Mouse (Mus musculus) CH12.LX (cell line): Measurements from ENCODE around the gene Vim. TPM values are rescaled to one million over a fixed set of nuclear protein-coding genes. Genes with fewer than 3 reads are reported as not detected.

Experiments
- DNase-seq: peaks from one replicate; pipeline ENCODE4 v3.0.0-alpha.2; 2013; ENCODE audit errors: extremely low read depth
- H3K27ac ChIP-seq: 2 replicates; pipeline ENCODE4 v1.5.1; 2012; ENCODE audit warnings: low read depth, mild to moderate bottlenecking, control low read depth, moderate library complexity; ENCODE audit not compliant: insufficient read depth
- H3K27me3 ChIP-seq: replicated peaks from 2 replicates; pipeline ENCODE3; 2012; ENCODE audit warnings: inconsistent platforms
- H3K36me3 ChIP-seq, 2 experiments: replicated peaks in 1 of 2; 2 replicates each; pipeline versions ENCODE3 to v1.6.1; 2012; ENCODE audit warnings: inconsistent platforms in 1 of 2, low read length in 1 of 2, mild to moderate bottlenecking in 1 of 2, mixed read lengths in 1 of 2, moderate library complexity in 1 of 2; ENCODE audit not compliant: control insufficient read depth in 1 of 2, insufficient read depth in 1 of 2
- H3K4me1 ChIP-seq, 2 experiments: 2 replicates each; pipeline ENCODE4 v1.6.1; 2012; ENCODE audit warnings: inconsistent platforms in 1 of 2, moderate library complexity in 1 of 2; ENCODE audit not compliant: insufficient read depth in 2 of 2, control insufficient read depth in 1 of 2
- H3K4me2 ChIP-seq: 2 replicates; pipeline ENCODE4 v1.6.1; 2012; ENCODE audit warnings: low read depth, mild to moderate bottlenecking, control low read depth; ENCODE audit not compliant: poor library complexity, insufficient read depth, severe bottlenecking
- H3K4me3 ChIP-seq, 3 experiments: fragments of 150-350 bp in 1 of 3; sonication (generic) in 1 of 3; replicated peaks in 1 of 3; 2 replicates each; pipeline versions ENCODE3 to v1.5.1; 2011 to 2012; ENCODE audit warnings: low read depth in 2 of 3, low read length in 2 of 3, mild to moderate bottlenecking in 2 of 3, moderate library complexity in 2 of 3, control low read depth in 1 of 3, improper control_type of control experiment in 1 of 3, inconsistent platforms in 1 of 3, mixed read lengths in 1 of 3; ENCODE audit not compliant: poor library complexity in 1 of 3
- H3K79me2 ChIP-seq: replicated peaks from 2 replicates; pipeline ENCODE4 v1.6.1; 2012; ENCODE audit warnings: mild to moderate bottlenecking, moderate library complexity; ENCODE audit not compliant: control insufficient read depth, poor library complexity, insufficient read depth, severe bottlenecking; ENCODE audit errors: extremely low read depth
- H3K9ac ChIP-seq: 2 replicates; pipeline ENCODE4 v1.6.1; 2012; ENCODE audit warnings: low read depth, mild to moderate bottlenecking, control low read depth, moderate library complexity; ENCODE audit not compliant: insufficient read depth
- H3K9me3 ChIP-seq: replicated peaks from 2 replicates; pipeline ENCODE3; 2012; ENCODE audit warnings: low read length, inconsistent platforms, mixed read lengths
- CHD1 ChIP-seq: IDR thresholded peaks from 2 replicates; pipeline ENCODE4 v1.6.1; 2012; ENCODE audit warnings: low read depth, low read length, improper control_type of control experiment, inconsistent platforms
- E2F4 ChIP-seq: IDR thresholded peaks from 2 replicates; pipeline ENCODE4 v1.6.1; 2011; ENCODE audit warnings: low read depth, low read length, improper control_type of control experiment; ENCODE audit not compliant: insufficient replicate concordance
- ELF1 ChIP-seq: IDR thresholded peaks from 2 replicates; pipeline ENCODE4 v1.6.1; 2014; ENCODE audit warnings: low read depth, mild to moderate bottlenecking, inconsistent platforms, low read length, improper control_type of control experiment
- GABPA ChIP-seq: IDR thresholded peaks from 2 replicates; pipeline ENCODE4 v1.6.1; 2012; ENCODE audit warnings: low read depth, low read length, improper control_type of control experiment, inconsistent platforms; ENCODE audit not compliant: insufficient replicate concordance
- HCFC1 ChIP-seq: IDR thresholded peaks from 2 replicates; pipeline ENCODE4 v1.6.1; 2012; ENCODE audit warnings: low read depth, mild to moderate bottlenecking, inconsistent platforms, low read length, improper control_type of control experiment
- JUN ChIP-seq: IDR thresholded peaks from 2 replicates; pipeline ENCODE4 v1.6.1; 2011; ENCODE audit warnings: low read depth, mild to moderate bottlenecking, low read length, improper control_type of control experiment, moderate library complexity; ENCODE audit not compliant: insufficient read depth
- JUND ChIP-seq: conservative IDR thresholded peaks from 2 replicates; pipeline ENCODE4 v1.6.1; 2011; ENCODE audit warnings: low read depth, low read length, improper control_type of control experiment
- MAFK ChIP-seq: IDR thresholded peaks from 2 replicates; pipeline ENCODE4 v1.6.1; 2011; ENCODE audit warnings: low read length, improper control_type of control experiment; ENCODE audit not compliant: insufficient replicate concordance
- NELFE ChIP-seq: IDR thresholded peaks from 2 replicates; pipeline ENCODE4 v1.6.1; 2011; ENCODE audit warnings: low read depth, low read length, improper control_type of control experiment
- NRF1 ChIP-seq: IDR thresholded peaks from 2 replicates; pipeline ENCODE4 v1.6.1; 2014; ENCODE audit warnings: low read depth, mild to moderate bottlenecking, inconsistent platforms, low read length, improper control_type of control experiment, moderate library complexity
- PAX5 ChIP-seq: IDR thresholded peaks from 2 replicates; pipeline ENCODE4 v1.6.1; 2012; ENCODE audit warnings: low read length, inconsistent platforms, mixed read lengths
- POLR2A ChIP-seq: IDR thresholded peaks from 2 replicates; pipeline ENCODE4 v1.6.1; 2011; ENCODE audit warnings: low read depth, mild to moderate bottlenecking, improper control_type of control experiment, low read length
- POLR2AphosphoS2 ChIP-seq: IDR thresholded peaks from 2 replicates; pipeline ENCODE4 v1.6.1; 2011; ENCODE audit warnings: low read depth, low read length, improper control_type of control experiment
- TBP ChIP-seq: conservative IDR thresholded peaks from 2 replicates; pipeline ENCODE4 v1.6.1; 2011; ENCODE audit warnings: low read depth, low read length, improper control_type of control experiment
- TCF12 ChIP-seq: IDR thresholded peaks from 2 replicates; pipeline ENCODE4 v1.6.1; 2014; ENCODE audit warnings: low read depth, mild to moderate bottlenecking, inconsistent platforms, low read length, improper control_type of control experiment
- UBTF ChIP-seq: IDR thresholded peaks from 2 replicates; pipeline ENCODE4 v1.6.1; 2012; ENCODE audit warnings: low read depth, mild to moderate bottlenecking, inconsistent platforms, low read length, improper control_type of control experiment, moderate library complexity
- ZC3H11A ChIP-seq: IDR thresholded peaks from 2 replicates; pipeline ENCODE4 v1.6.1; 2012; ENCODE audit warnings: low read depth, mild to moderate bottlenecking, inconsistent platforms, low read length, improper control_type of control experiment
- ZKSCAN1 ChIP-seq: IDR thresholded peaks from 2 replicates; pipeline ENCODE4 v1.6.1; 2012; ENCODE audit warnings: low read depth, inconsistent platforms, low read length, improper control_type of control experiment, borderline replicate concordance
- dilution Hi-C: fragments of 300-500 bp; cut with MboI; formaldehyde crosslinking; loops from 2 replicates; pipeline ENCODE4 v1.14.3; 2020; ENCODE audit warnings: low sequenced_read_pairs; ENCODE audit not compliant: extremely low pct_unique_long_range_greater_than_20kb, extremely low pct_ligation_motif_present
- in situ Hi-C: fragments of 300-500 bp; cut with MboI; formaldehyde crosslinking; loops from 3 replicates; pipeline ENCODE4 v1.14.3; 2019; ENCODE audit warnings: low sequenced_read_pairs, low pct_ligation_motif_present, low pct_unique_long_range_greater_than_20kb, mixed read lengths
- polyA plus RNA-seq: library from polyadenylated mRNA; unstranded; fragments of >175 nt; gene quantifications from 2 replicates; pipeline ENCODE4 v1.2.1, GENCODE M21; 2012; ENCODE audit warnings: low read depth; ENCODE audit not compliant: insufficient read length
- total RNA-seq, 2 experiments: library from RNA; depleted of rRNA; stranded (reverse); fragments of 300-350 nt in 1 of 2; fragments of >200 nt in 1 of 2; gene quantifications; 2 replicates each; pipeline ENCODE4 v1.2.3; 2012 to 2014

Gene Vim
- total and polyA plus RNA-seq, 3 experiments = 153 to 164 (median 157) TPM

DNA sequence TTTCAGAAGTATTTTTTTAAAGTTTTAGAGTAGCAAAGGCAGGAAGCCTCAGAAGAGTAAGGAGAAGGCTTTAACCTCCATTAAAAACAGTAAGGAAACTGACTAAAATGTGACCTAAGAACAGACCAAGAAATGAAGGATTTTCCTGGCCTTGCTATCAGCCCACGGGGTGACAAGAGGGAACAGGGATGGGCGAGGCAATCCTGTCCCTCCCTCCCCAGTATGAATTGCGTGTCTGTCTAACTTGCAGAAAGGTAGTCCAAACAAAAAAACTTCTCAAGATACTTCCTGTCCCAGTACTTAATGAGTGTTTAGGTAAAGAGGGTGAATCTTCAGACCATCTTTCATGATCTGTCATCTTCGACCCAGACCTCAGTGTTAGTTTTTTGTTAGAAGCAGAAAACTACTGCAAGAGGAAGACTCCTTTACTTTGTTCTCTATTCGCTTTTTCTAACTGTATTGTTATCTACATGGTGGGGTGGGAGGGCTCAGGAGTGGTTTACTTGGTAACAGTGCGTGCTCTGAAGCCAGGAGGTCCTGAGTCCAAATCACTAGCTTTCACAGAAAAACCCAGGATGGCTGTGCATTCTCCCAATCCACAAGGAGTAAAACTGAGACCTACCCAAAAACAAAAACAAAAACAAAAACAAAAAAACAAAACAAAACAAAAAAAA is 34.9 kb upstream of the Vim start:
- no peak for DNase-seq
- H3K27me3 ChIP-seq = no peaks in the 10 kb centered on the region
- H3K36me3 ChIP-seq = no peaks in the 10 kb centered on the region
- H3K4me1 ChIP-seq = peaks cover 3 to 14% of the 10 kb centered on the region in 2 experiments; a peak in 2 of 4 replicates
- H3K9ac ChIP-seq = no peak overlapping the region
- TF ChIP-seq UBTF (no peak), GABPA (no peak), JUN (no peak), ZC3H11A (no peak), HCFC1 (no peak), JUND (no peak), PAX5 (no peak), CHD1 (no peak), NRF1 (no peak), MAFK (no peak), E2F4 (no peak), NELFE (no peak), POLR2A (no peak), POLR2AphosphoS2 (no peak), ELF1 (no peak), TCF12 (no peak), ZKSCAN1 (no peak)
- H3K27ac ChIP-seq = no peak overlapping the region
- peaks cover 4% of the 10 kb centered on the region for H3K79me2 ChIP-seq
- H3K4me3 ChIP-seq = no peak overlapping the region
- dilution Hi-C loops = no loop called here
- in situ Hi-C loops = no loop called here
- H3K9me3 ChIP-seq = no peaks in the 10 kb centered on the region
- no peak overlapping the region for H3K4me2 ChIP-seq

DNA sequence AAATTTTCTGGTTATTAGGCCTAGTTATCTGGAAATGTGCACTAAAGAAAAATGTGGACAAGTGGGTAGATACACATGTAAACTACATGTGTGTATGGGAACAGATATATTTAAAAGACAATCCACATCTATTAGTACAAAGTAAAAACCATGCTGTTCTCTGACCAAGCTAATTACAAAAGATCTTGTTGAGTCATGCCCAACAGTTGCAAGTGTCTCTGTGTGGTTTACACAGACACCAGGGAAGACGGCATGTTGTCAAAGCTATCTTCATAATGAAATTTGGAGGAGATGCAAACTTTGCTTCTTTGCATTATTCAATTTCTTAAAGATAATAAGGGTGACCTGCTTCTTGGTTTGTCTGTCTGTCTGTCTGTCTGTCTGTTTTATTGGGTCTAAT is 33.9 kb upstream of the Vim start:
- Histone ChIP-seq H3K36me3 (no peaks in the 10 kb centered on the region), H3K4me3 (no peak overlapping the region), H3K9ac (no peak overlapping the region), H3K27ac (no peak overlapping the region), H3K79me2 (peaks cover 4% of the 10 kb centered on the region), H3K27me3 (no peaks in the 10 kb centered on the region), H3K4me2 (no peak overlapping the region), H3K9me3 (no peaks in the 10 kb centered on the region), H3K4me1 (peaks cover 3 to 14% of the 10 kb centered on the region in 2 experiments; a peak in 2 of 4 replicates)
- in situ Hi-C loops = no loop called here
- TF ChIP-seq ELF1 (no peak), MAFK (no peak), TBP (no peak)
- dilution Hi-C loops = no loop called here
- no peak for DNase-seq
